Mouse (Mus musculus): Measurements from ENCODE around the gene Pcnx.

The Pcnx gene

DNA sequence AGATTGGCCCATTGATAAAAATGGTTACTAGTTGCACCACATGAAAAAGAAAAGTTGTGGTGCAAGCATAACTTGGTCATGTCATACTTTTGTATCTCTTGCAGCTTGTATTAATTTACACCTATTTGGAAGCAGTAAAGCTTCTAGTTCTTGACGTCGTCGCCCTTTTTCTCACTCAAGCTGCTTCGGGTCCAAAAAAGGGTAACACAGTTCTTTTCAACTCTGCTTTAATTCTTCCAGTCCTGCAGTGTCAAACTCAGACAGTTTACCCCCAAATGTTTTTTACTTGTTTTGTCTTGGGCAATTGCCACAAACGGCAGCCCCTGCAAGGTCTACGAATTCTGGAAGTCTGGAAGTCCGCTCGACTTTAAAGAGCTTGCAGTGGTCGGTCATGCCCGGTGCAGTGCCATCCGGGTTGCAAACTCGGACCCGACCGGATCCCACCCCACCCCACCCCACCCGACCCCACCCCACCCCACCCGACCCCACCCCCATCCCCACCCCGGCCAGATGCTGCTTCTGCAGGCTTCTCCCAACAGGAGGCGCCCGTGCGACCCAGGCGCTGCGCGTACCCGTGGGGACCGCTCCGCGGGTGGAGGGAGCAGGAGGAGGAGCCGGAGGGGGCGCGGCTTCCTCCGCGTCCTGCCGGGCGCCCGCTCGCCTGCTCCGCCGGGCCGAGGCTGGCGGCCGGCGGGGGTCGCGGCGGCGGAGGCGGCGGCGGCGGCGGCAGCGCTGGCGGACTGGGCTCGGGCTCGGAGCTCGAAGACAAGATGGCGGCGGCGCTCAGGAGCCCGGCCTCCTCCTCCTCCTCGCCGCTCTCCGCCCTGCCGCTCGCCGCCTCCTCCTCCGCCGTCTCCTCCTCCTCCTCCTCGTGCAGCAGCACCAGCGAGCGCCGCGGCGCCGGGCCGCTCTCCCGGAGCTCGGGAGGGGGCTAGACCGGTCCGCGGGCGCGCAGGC is at the start of gene Pcnx:
Pcnx (plus strand) TSS at position 673 of the 957 bp plus-strand sequence.
- peak; percentile 89 for DNase-seq (ENCODE audit: low read depth, low spot score)

DNA sequence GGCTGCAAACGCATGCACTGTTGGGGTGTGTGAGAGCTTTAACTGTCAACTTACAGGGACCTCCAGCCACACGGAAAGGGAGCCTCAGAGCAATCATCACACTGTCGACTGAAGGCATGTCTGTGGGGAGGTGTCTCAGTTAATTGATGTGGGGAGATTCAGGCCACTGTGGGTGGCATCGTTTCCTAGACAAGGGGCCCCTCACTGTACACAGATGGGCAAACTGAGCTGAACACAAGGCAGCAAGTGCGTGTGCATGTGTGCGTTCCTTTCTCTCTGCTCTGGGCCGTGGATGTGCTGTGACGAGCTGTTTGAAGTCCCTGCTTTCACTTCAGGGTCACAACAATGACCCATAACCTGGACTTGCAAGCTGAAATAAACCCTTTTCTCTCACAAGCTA is 49.4 kb upstream of the Pcnx start:
- no peak for DNase-seq (ENCODE audit: low read depth, low spot score)

DNA sequence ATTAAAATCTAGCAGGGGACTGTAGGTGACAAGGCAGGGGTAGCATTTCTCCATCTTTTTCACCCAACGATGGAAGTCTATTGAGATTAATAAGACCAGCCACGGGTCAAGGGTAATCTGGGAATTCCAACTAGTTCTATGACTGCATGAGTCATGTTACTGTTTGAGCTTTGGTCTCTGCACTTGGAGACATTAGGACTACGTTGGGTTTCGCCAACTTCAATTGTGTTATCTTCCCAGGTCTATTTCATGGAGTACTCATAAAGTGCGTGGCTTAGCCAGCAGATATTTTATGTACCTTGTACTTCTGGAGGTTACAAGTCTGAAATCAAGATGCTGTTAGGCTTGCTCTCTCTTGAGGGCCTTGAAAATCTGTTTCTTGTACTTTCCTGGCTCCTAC is 45.1 kb upstream of the Pcnx start:
- DNase-seq (ENCODE audit: low read depth, low spot score): no peak

DNA sequence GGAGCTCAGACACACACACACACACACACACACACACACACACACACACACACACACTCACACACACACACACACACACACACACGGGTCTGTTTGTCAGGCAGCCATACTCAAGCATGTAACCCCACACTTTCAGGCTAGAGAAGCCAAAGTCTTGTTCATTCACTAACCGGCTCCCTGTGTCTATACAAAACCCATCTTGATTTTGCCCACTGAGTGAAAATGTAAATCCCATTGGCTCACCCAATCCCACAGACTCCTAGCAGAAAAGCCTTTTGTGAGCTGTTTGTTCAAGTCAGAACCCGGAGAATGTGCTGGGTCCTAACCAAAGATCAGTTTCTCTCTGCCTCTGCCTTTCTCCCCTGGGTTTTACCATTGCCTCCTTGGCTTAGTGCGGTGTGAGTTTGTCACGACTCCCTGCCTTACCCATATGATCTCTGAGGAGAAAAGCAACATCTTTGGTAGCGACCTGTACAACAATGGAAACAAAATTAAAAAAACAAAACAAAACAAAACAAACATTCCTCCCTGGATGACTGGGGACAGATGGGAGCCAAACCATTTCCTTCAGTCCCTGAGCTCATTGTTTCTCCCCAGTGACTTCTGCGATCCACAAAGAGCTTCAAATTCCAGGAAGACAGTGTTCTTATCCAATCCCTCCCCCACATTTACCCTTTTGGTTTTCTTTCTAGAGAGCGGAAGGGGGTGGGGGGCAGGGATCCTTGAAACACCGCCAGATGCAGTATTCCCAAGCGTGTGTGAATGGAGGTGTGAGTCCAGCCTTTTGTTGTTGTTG is 43.3 kb upstream of the Pcnx start:
- no peak for DNase-seq (ENCODE audit: low read depth, low spot score)

DNA sequence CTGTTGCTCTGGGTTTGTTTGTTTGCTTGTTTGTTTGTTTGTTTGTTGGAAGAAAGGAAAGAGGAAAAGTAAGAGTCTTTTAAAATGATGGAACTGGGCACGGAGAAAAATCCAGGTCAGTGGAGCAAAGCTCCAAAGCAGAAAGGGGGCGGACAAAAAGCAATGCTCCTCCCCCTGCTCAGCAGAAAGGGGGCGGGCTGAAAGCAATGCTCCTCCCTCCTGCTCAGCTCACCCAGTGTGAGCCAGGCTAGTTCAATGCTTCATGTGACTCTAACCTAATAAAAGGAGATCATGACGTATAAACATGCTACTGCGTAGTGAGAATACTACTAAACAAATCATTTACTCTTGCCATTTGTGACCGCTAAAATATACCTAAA is 42.7 kb upstream of the Pcnx start:
- no peak for DNase-seq (ENCODE audit: low read depth, low spot score)

DNA sequence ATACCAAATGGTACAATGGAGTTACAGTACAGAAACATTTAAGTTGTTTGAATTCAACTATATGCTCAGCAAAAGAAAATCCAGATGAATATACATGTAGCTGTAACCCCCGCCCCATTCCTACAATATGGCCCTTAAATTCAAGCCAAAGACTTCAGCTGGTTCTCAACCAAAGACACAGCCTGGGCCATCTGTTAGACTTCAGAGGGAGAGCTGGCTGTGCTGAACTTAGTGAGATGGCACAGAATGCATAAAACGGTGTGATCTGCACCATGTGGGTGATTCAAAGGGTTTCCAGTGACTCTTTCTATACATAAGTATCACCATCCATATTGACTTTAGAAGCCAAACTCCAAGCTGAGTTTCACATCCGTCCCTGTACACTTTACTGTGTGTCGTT is 39.1 kb upstream of the Pcnx start:
- DNase-seq (ENCODE audit: low read depth, low spot score): no peak

DNA sequence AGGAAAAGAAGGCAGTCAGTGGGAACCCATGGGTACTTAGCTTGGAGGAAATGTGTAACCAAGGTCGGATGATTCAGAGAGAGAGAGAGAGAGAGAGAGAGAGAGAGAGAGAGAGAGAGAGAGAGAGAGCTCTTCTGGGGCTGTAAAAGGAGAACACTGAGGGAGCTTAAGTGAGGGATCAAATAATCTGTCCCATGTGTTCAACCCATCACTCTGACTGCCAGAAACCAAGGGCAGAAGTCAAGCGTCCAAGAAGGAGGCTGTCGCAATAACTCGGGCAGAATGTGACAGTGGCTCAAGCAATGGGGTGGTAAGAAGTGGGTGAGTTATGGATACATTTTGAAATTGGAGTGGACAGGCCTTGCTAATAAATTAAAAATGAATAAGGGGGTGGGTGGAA is 37.6 kb upstream of the Pcnx start:
- DNase-seq (ENCODE audit: low read depth, low spot score): no peak

DNA sequence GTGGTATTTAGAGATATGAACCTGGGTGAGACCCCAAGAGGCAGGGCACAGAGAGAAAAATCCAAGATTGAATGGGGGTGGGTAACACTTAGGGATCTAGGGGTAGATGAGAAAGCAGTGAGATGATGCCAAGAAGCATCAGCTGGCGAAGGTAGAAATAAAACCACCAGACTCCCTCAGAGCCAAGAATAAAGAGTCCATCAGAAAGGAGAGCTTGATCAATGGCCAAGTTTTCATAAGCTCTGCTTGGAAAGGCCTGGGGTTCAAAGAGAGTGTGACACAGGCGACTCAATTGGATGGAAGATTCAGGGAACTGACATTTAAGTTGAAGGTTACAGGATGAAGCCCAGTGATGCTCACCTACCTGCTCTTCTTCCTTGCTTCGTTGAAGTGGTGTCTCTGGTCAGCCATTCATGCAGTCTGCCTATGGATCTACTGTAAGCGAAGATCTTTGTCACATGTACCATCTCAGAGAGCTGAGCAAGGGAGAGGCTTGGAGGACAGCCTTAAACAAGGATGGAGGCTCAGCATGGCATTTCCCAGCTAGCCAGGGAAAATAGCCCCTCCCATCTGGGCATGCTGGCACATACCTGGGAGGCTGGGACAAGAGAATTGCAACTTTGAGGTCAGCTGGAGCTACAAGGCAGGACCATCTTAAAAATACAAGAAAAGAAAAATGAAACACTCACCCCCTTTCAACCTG is 36.9 kb upstream of the Pcnx start:
- DNase-seq (ENCODE audit: low read depth, low spot score): no peak

DNA sequence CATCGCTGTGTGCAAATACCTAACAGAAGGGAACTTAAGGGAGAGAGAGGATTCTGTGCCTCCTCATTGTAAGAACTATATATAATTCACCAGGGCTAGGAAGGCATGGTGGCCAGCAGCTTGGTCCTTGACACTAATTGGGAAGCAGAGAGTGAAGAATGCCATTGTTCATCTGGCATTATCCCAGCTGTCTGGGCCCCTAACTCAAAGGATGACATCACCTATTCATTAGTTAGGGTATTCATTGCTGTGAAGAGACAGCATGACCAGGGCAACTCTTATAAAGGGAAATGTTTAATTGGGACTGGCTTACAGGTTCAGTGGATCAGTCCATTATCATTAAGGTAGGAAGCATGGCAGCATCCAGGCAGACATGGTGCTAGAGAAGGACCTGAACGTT is 31.5 kb upstream of the Pcnx start:
- DNase-seq (ENCODE audit: low read depth, low spot score): no peak

DNA sequence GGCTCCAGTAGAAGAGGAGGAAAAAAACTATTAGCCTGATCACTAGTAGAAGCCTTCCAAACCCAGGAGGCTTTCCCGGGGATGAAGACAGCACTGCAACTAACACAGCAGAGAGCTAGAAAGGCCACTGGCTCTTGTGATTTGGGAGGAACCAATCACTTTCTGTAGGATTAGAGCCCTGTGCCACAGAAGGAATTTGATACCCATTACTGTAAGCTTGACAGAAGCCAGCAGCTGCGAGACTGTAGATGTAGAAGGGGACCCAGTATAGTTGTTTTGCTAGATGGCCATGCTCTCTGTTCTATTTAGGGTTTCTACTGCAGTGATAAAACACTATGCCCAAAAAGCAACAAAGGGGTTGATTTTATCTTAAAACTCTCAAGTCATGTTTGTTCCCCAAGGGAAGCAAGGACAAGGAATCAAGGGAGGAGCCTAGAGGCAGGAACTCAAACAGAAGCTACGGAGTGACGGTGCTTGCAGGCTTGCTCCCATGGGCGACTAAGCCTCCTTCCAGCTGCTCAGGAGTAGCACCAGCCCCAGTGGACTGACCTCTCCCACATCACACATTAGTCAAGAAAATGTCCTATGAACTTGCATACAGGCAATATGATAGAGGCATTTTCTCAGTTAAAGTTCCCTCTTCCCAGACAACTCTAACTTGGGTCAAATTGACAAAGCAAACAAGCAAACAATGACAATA is 27.6 kb upstream of the Pcnx start:
- DNase-seq (ENCODE audit: low read depth, low spot score): no peak

DNA sequence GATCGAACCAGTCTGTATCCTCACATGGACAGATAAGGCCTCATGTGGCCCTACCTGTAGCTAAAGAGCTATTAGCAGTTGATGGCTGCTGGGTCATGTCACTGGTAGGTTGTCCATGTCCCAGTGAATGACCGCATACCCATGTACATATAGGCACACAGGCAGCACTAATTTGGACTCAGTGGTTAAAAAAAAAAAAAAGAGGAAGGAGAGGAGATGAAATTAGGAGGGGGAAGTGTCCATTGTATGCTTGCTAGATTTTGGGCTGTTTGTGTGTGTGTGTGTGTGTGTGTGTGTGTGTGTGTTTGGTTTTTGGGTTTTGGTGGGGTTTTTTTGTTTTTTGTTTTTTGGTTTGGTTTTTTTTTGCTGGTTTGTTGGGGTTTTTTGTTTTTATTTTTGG is 26.7 kb upstream of the Pcnx start:
- DNase-seq (ENCODE audit: low read depth, low spot score): no peak

DNA sequence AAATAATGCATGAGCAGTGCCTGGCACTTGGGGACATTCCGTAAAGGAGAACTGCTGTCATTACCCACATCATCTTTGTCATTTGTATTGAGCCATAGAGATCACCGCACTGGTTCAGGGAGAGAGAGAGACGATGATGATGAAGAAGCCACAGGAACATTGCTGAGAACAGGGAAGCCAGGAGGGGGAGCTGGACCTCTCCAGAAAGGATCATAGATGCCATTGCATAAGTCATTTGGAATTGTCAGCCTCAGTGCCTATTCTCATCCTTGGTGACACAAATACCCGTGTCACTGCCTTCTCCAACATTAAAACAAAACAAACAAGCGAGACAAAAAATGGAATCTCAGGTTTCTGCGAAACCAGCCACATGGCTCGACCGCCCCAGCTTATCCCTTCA is 23.7 kb upstream of the Pcnx start:
- no peak for DNase-seq (ENCODE audit: low read depth, low spot score)

DNA sequence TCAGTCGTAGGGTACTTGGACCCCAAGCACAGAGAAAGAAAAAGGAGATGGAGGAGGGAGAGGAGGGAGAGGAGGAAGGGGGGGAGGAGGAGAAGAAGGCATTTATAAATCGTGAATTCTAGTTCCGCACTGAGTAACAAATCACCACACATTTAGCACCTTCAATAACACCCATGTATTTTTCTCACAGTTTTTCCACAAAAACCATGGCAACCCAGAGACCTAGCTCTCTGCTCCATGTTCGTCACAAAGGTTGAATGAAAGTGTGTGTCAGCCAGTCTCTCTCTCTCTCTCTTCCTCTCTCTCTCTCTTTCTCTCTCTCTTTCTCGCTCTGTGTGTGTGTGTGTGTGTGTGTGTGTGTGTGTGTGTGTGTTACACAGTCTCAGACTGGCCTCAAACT is 22.4 kb upstream of the Pcnx start:
- no peak for DNase-seq (ENCODE audit: low read depth, low spot score)

DNA sequence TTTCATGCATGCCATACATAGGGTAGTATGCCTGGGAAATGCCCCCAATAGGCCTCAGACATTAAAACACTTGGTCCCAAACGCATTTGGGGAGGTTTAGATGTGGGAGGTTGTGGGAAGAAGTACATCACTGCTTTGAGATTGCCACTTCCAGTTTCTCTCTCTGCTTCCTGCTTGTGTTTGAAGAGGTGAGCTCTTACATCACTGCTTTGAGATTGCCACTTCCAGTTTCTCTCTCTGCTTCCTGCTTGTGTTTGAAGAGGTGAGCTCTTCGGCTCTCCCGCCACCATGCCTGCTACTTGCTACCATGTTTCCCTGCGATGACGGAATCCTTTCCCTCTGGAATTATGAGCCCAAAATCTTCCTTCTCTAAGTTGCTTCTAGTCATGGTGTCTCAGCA is 20.2 kb upstream of the Pcnx start:
- peak; percentile 14 for DNase-seq (ENCODE audit: low read depth, low spot score)

DNA sequence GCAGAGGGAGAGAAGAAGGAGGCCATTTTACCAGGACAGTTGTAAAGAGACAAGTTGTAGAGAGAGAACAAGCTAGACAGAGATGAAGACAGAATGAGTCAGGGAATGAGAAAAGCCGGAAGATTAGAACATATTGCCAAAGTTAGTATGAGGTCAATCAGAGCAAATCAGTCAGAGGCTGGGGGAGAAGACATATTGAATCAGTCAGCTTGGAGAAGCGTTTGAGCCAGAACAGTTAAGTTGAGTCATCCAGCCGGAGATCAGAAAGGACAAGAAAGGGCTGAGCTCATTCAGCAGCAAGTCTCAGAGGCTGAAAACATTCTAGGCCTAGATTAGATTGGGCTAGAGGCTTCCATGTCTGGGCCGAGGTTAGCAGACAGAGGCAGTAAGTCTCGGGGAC is 18.8 kb upstream of the Pcnx start:
- no peak for DNase-seq (ENCODE audit: low read depth, low spot score)

DNA sequence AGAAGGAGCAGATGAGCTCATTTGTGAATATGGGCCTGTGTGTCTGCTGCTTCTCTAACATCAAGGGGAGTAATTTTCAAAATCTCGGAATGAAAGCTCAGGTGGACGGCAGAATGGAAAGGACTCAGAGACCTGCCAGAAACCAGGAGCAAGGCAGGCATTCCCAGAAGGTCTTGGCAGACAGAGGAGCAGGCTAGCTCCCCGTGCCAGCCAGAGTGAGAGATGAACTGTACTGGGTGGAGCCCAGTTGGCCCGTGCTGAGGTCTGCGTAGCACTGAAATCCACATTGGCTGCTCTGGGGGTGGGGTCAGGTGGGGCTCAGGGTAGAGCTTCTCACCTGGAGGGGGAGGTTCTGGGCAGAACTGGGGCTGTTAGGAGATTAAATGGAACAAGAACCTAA is 16.3 kb upstream of the Pcnx start:
- DNase-seq (ENCODE audit: low read depth, low spot score): no peak

DNA sequence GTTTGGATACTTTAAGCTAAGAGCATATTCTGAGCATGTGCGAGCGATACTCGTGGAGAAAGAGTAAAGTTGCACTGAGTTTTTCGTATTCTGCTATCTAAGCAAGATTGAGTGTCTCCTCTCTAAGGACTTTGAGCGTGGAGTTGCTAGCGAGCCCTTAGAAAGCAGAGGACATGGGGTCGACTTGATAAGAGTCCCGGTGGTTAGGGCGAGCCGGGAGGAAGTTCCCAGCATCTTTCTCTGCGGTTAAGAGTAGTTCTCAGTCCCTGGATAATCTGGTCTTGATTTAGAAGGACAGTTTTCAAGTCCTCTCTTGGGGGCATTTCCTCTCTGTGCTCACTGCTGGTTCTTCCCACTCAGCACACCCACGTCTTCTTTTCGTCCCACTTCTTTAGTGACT is 15.3 kb upstream of the Pcnx start:
- peak; percentile 8 for DNase-seq (ENCODE audit: low read depth, low spot score)

DNA sequence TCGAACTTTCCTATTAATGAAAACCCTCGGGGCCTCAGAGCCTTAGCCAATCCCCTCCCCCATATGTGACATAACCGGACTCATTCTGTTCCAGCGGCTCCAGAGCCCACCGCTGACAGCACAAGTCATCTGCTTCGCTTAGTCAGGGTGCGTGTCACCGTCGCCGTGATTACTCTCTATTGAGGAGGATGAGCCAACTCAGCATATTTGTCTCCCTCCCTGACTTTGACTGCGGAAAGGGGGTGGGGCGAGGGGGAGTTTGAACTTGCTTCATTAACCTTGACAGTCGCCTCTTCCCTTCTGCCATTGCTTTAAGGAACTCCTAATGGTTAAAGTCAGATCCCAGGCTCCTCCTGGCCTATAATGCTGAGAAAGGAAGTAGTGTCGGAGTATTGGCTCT is 14.8 kb upstream of the Pcnx start:
- peak; percentile 46 for DNase-seq (ENCODE audit: low read depth, low spot score)

DNA sequence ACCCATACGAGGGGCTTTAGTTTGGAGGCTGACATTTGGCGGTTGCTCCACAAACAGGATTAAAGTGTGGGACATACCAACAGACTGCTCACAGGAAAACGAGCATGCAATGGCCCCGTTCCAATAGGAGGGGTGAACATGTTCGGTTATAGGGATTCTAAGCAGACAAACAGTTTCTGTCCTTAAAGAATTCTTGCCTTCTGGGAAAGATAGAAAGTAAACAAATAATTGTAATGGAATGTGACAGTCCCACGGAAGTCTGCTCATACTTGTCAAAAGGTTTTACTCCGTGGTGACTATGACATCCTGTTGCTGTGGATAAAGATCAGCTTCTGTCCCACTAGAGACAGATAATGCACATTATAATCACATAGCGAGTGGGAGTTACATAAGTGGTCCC is 10.2 kb upstream of the Pcnx start:
- no peak for DNase-seq (ENCODE audit: low read depth, low spot score)

DNA sequence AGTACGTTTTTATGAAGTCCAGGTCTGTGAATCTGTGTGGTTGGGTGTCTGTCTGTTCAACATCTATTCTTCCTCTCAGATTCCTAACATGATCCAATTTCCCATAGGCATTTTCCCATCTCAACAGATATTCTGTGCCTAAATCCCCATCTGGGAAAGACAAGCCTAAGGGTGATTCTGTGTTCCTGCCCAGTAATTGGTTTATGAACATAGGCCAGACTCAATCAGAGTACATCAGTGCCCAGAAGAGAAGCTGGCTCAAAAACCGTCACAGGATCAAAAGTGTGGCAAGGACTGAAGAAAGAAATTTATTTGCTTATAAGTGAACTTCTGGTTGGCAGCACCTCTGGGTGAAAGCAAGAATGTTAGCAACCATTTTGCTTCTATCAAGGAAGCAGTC is 7.3 kb upstream of the Pcnx start:
- DNase-seq (ENCODE audit: low read depth, low spot score): no peak

DNA sequence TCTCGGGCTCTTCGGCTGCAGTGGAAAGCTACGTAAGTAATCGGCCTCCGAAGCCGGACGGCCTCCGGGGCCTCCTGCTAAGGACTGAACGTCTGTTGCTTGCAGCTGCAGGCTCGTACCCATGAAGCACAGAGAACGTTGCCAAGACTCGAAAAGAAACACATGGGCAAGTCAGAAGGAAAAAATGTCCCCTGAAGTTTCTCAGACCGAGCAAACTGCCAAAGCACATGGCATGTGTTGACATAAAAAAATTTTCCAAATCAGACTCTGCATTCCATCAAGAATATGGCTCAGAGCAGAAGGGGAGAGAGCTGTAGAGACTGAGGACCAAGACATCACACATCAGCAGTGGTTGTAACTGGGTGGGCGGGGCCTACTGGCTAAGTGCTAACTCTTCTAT is 6.8 kb upstream of the Pcnx start:
- DNase-seq (ENCODE audit: low read depth, low spot score): no peak

DNA sequence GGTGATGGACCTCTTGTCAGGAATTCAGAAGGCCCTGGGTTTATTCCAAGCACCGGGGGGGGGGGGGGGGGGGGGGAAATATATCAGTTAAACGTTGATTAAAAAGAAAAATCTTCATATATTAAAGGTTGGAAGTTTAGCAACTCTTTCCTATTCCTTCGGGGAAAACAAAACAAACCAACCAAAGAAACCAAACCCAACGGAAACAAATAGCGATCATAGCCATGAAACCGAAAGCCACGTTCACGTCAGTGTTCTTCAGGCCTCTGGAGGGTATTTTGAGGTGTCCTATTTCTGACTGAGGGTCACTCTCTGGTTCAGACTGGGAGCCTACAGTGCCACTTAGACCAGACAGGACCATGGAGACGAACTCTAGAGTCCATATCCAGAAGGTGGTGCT is 6.3 kb upstream of the Pcnx start:
- no peak for DNase-seq (ENCODE audit: low read depth, low spot score)
